Mouse (Mus musculus) c-Kit-negative CD71-positive TER-119-positive erythroid progenitor cells, embryonic 14.5 days (primary cell): Measurements from ENCODE around the gene Mlx.

Source experiments
- DNase-seq: peaks from one replicate; pipeline ENCODE4 v3.0.0-alpha.2; 2013; ENCODE audit warnings: low read depth, low spot score

Gene Mlx

GRCm38 (mm10) chr11:101138536-101139181 is 51.6 kb downstream of the Mlx start:
- no peak for DNase-seq

- no peak for DNase-seq
Observed at GRCm38 (mm10) chr11:101140164-101140819, 53.2 kb downstream of the Mlx start.

GRCm38 (mm10) chr11:101141088-101141487 is 54.0 kb downstream of the Mlx start:
- no peak for DNase-seq
